Mouse (Mus musculus) ES-E14 (cell line): ENCODE measurements at regions not wholly inside any gene's neighbourhood (a gene's known extent, or its start where the extent isn't known, plus 50 kb on each side); places are given as distances from the start of the nearest gene placed in this dataset.

ENCODE experiments used
- DNase-seq: peaks from one replicate; pipeline ENCODE4 v3.0.0-alpha.2; 2013; ENCODE audit warnings: low read depth, low spot score
- H3K27ac ChIP-seq: 2 replicates; pipeline ENCODE4 v1.5.1; 2012; ENCODE audit warnings: low read depth, mild to moderate bottlenecking, low read length, moderate library complexity, mixed read lengths; ENCODE audit not compliant: poor library complexity, insufficient read depth, severe bottlenecking
- H3K36me3 ChIP-seq: 2 replicates; pipeline ENCODE4 v1.6.1; 2012; ENCODE audit warnings: mild to moderate bottlenecking, low read length, moderate library complexity, mixed read lengths; ENCODE audit not compliant: control insufficient read depth, poor library complexity, insufficient read depth, severe bottlenecking
- H3K4me1 ChIP-seq, 2 experiments: fragments of 150-350 bp in 1 of 2; sonication (generic) in 1 of 2; 2 replicates each; pipeline ENCODE4 v1.6.1; 2012; ENCODE audit warnings: low read length in 2 of 2, mild to moderate bottlenecking in 1 of 2, mixed read lengths in 1 of 2; ENCODE audit not compliant: control insufficient read depth in 2 of 2, insufficient read depth in 2 of 2, poor library complexity in 1 of 2
- H3K4me3 ChIP-seq, 2 experiments: fragments of 150-350 bp in 1 of 2; sonication (generic) in 1 of 2; 2 replicates each; pipeline ENCODE4 v1.5.1; 2012; ENCODE audit warnings: low read length in 2 of 2, low read depth in 1 of 2, mild to moderate bottlenecking in 1 of 2, mixed read lengths in 1 of 2; ENCODE audit not compliant: insufficient read depth in 1 of 2, poor library complexity in 1 of 2, severe bottlenecking in 1 of 2
- H3K9ac ChIP-seq: 2 replicates; pipeline ENCODE4 v1.6.1; 2012; ENCODE audit warnings: low read depth, mild to moderate bottlenecking, low read length, mixed read lengths; ENCODE audit not compliant: poor library complexity, insufficient read depth, severe bottlenecking
- H3K9me3 ChIP-seq: fragments of 150-350 bp; sonication (generic); 2 replicates; pipeline ENCODE4 v1.6.1; 2012; ENCODE audit warnings: low read depth, mild to moderate bottlenecking, low read length; ENCODE audit not compliant: control insufficient read depth, insufficient read depth
- CHD2 ChIP-seq: IDR thresholded peaks from 2 replicates; pipeline ENCODE4 v1.6.1; 2014; ENCODE audit warnings: mild to moderate bottlenecking, low read depth, low read length, inconsistent platforms
- HCFC1 ChIP-seq: IDR thresholded peaks from 2 replicates; pipeline ENCODE4 v1.6.1; 2012; ENCODE audit warnings: low read length, inconsistent platforms, borderline replicate concordance; ENCODE audit not compliant: insufficient read depth
- MAFK ChIP-seq: IDR thresholded peaks from 2 replicates; pipeline ENCODE4 v1.6.1; 2014; ENCODE audit warnings: mild to moderate bottlenecking, low read depth, low read length, inconsistent platforms; ENCODE audit not compliant: insufficient read depth
- ZC3H11A ChIP-seq: IDR thresholded peaks from 2 replicates; pipeline ENCODE4 v1.6.1; 2012; ENCODE audit warnings: low read depth, mild to moderate bottlenecking, inconsistent platforms, low read length, borderline replicate concordance
- ZNF384 ChIP-seq: IDR thresholded peaks from 2 replicates; pipeline ENCODE4 v1.6.1; 2012; ENCODE audit warnings: low read depth, low read length, inconsistent platforms
- in situ Hi-C, 2 experiments: fragments of 600-800 bp; cut with MboI; formaldehyde crosslinking; loops; one replicate each; pipeline ENCODE4 v1.15.1; 2025; ENCODE audit warnings: low sequenced_read_pairs in 2 of 2, inconsistent platforms in 1 of 2; ENCODE audit not compliant: unreplicated experiment in 2 of 2

DNA sequence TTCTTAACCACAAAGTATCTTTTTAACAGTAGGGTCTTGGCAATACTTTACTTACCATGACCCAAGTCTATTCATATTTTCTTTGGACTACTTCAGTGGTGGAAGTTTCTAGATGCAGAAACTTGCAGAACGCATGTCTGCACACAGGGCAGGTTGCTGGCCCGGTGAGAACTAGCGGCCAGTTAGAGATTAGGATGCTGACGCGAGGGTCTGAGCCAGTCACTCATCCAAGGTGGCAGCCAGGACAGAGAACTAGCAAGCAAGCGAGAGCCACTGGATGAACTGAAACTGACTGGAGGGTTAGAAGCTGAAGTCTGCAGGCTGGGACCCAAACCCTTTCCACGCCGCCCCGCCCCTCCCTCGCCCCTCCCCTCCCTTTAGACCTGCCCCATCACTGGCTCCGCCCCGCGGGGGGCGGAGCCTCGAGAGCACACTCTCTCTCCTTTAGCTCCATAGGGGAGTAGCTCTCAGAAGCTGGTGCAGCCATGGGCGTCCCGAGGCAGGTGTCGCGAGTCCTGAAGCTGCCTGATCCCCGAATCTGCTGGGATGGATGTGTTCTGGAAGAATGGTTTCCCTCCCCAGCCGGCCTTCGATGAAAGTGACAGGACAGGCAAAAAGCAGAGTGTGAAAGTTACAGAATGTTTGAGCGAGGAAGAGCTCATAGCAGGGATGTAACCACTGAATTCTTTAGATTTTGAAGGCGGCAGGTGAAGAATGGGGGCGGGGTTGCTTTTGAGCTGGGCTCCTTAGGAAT, 117.0 kb downstream of the Fam161a start:
- peak; percentile 90 for DNase-seq
- Histone ChIP-seq H3K4me1 (peaks cover 0 to 2% of the 10 kb centered on the region in 2 experiments; a peak in 1 of 4 replicates), H3K9ac (peak overlapping the region; percentile 77), H3K4me3 (peak overlapping the region; percentile 67 to 81), H3K27ac (0 out of 2 replicates have a peak overlapping the region, but pooled peaks have one; percentile 25), H3K36me3 (no peaks in the 10 kb centered on the region; the same call in 1 of the 2 replicates), H3K9me3 (no peaks in the 10 kb centered on the region)
- in situ Hi-C loops, result no loop called here
- TF ChIP-seq MAFK (no peak), CHD2 (peak; percentile 66)

- Histone ChIP-seq H3K4me3 (no peak overlapping the region), H3K4me1 (no peaks in the 10 kb centered on the region), H3K9ac (no peak overlapping the region), H3K27ac (no peak overlapping the region), H3K9me3 (no peaks in the 10 kb centered on the region), H3K36me3 (no peaks in the 10 kb centered on the region)
- DNase-seq, result no peak
- TF ChIP-seq HCFC1, result no peak
- in situ Hi-C loops, result no loop called here
Measured at GRCm38 (mm10) chr11:23131122-23131521, 123.8 kb downstream of the Fam161a start.

- TF ChIP-seq ZNF384, result no peak
- no peak for TF ChIP-seq CHD2
- no peak for TF ChIP-seq HCFC1
- TF ChIP-seq MAFK, result no peak
- no peak for TF ChIP-seq ZC3H11A
- H3K9me3 ChIP-seq, result no peaks in the 10 kb centered on the region
- no peak for DNase-seq
- H3K27ac ChIP-seq, result no peak overlapping the region
- no peaks in the 10 kb centered on the region for H3K4me1 ChIP-seq
- in situ Hi-C loops, result no loop called here
- no peaks in the 10 kb centered on the region for H3K36me3 ChIP-seq
- no peak overlapping the region for H3K9ac ChIP-seq
- no peak overlapping the region for H3K4me3 ChIP-seq
Measured at GRCm38 (mm10) chr11:23131632-23132031, 124.2 kb upstream of the Xpo1 start.

GRCm38 (mm10) chr11:23140429-23141099, 115.3 kb upstream of the Xpo1 start:
- Histone ChIP-seq H3K36me3 (no peaks in the 10 kb centered on the region), H3K27ac (no peak overlapping the region), H3K9me3 (no peaks in the 10 kb centered on the region), H3K9ac (no peak overlapping the region), H3K4me1 (no peaks in the 10 kb centered on the region), H3K4me3 (no peak overlapping the region)
- TF ChIP-seq MAFK (no peak), HCFC1 (no peak), CHD2 (no peak), ZNF384 (no peak), ZC3H11A (no peak)
- in situ Hi-C loops, result no loop called here
- no peak for DNase-seq
